Comparison of ENCODE assay signal across 9 mouse cellular contexts in the genomic region with DNA sequence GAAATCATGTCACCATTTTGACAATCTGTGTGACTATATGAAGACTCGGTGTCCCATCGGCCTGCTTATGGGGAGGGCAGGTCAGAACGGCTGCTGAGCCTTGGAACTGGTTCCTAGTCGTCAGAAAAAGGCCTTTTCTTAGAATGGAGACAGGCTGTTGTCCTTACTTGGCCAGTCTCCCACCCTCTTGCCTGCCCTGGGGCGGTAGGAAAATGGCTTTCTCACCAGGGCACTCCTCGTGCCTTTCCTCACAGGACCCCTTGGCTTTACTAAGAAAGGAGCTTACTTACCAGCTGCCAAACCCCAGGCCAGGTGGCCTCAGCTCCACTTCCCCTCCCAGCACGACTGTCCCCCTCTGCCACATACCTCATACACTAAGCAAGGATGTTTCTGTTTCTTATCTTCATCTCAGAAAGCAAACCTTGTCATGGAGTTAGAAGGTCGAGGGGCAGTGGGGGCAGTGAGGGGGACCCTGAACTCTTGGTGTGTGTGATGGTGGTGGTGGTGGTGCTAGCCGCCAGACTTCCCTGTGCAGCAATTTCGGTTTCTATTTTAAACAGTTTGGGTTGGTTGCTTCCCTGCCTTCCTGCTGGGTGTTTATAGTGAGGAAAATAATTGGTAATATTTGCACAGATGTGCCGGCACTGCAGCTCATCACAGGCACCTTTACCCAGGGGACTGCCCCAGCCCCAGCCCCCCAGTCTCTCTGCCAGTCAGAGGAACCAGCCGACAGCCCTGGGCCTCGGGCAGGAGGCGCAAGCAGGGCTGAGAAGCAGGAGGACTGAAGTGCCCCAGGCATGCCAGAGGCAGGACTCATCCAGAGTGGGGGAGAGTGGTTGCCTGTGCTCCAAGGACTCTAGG. TPM values are rescaled to one million over a fixed set of nuclear protein-coding genes. Genes with fewer than 3 reads are reported as not detected.
DNase-seq lines count a peak whose midpoint lies in the region; ATAC-seq and TF ChIP-seq lines count a peak whose summit lies in the region.
"Had no signal": no experiment of that assay in that cellular context is flagged by ENCODE, and none has a peak within 500 bp of the region (broad histone marks: within the 10 kb centered on the region; RNA-seq: fewer than 3 reads in every experiment).

No protein-coding gene starts in this region.

- H3K27ac ChIP-seq in neural tube, embryonic 13.5 days (replicated peaks): peak overlapping the region; percentile 81
- H3K27ac ChIP-seq in midbrain, embryonic 15.5 days: peak overlapping the region; percentile 54
- H3K27ac ChIP-seq in left cerebral cortex, adult 2 months: no peak overlapping the region

- peak; percentile 52; the same call in 1 of the 2 replicates for ATAC-seq in neural tube, embryonic 13.5 days (ENCODE audit: low read depth)
- ATAC-seq in midbrain, embryonic 15.5 days (replicated peaks): peak; percentile 75; the same call in 1 of the 2 replicates

- 0 out of 2 replicates have a peak overlapping the region, but pooled peaks have one; percentile 8 for H3K9ac ChIP-seq in neural tube, embryonic 13.5 days
- H3K9ac ChIP-seq in midbrain, embryonic 15.5 days: no peak overlapping the region
- H3K9ac ChIP-seq: lung, embryonic 14.5 days had no signal

- DNase-seq in cerebellum, postnatal 10 days: peak; percentile 55 to 56
- DNase-seq in cerebellum, adult 11-12 months: no peak
- DNase-seq in neural tube, embryonic 10.5 days (ENCODE audit: extremely low spot score, low spot score): no peak
- no peak for DNase-seq in left cerebral cortex, adult 2 months (ENCODE audit: extremely low spot score in 1 of 2, low spot score in 2 of 2)
- DNase-seq in embryo, embryonic 10 days (ENCODE audit: low spot score): no peak
- no peak for DNase-seq in frontal cortex, postnatal 36 days (ENCODE audit: low spot score in 2 of 2)
- DNase-seq: lung, embryonic 14.5 days had no signal

- peaks cover 27% of the 10 kb centered on the region for H3K4me1 ChIP-seq in neural tube, embryonic 13.5 days (replicated peaks)
- peaks cover 10% of the 10 kb centered on the region for H3K4me1 ChIP-seq in midbrain, embryonic 15.5 days

- no peak for TF ChIP-seq CTCF in left cerebral cortex, adult 2 months (IDR thresholded peaks at IDR 0.05)

- H3K4me3 ChIP-seq in neural tube, embryonic 13.5 days: no peak overlapping the region
- no peak overlapping the region for H3K4me3 ChIP-seq in midbrain, embryonic 15.5 days
- H3K4me3 ChIP-seq in left cerebral cortex, adult 2 months: no peak overlapping the region

- H3K9me3 ChIP-seq in neural tube, embryonic 13.5 days: no peaks in the 10 kb centered on the region
- no peaks in the 10 kb centered on the region for H3K9me3 ChIP-seq in midbrain, embryonic 15.5 days

- no peaks in the 10 kb centered on the region; the same call in 1 of the 2 replicates for H3K27me3 ChIP-seq in neural tube, embryonic 13.5 days
- no peaks in the 10 kb centered on the region for H3K27me3 ChIP-seq in midbrain, embryonic 15.5 days (replicated peaks)

- peak overlapping the region; percentile 0; the same call in 1 of the 2 replicates for H3K4me2 ChIP-seq in neural tube, embryonic 13.5 days
- H3K4me2 ChIP-seq in midbrain, embryonic 15.5 days: no peak overlapping the region
- H3K4me2 ChIP-seq: lung, embryonic 14.5 days had no signal

- H3K36me3 ChIP-seq in neural tube, embryonic 13.5 days: no peaks in the 10 kb centered on the region
- H3K36me3 ChIP-seq in midbrain, embryonic 15.5 days (replicated peaks): no peaks in the 10 kb centered on the region

- 31% methylated on average over 14 of the region's 14 CpGs for WGBS in neural tube, embryonic 13.5 days
- WGBS in midbrain, embryonic 15.5 days: 41% methylated on average over 14 of the region's 14 CpGs

- intact Hi-C loops in left cerebral cortex, adult 2 months (cut with DNase I): loop anchor here (5.0 kb wide), 1 partner anchor 77 kb away; no protein-coding TSS in a partner anchor

RNA-seq across cellular contexts. Expression of a gene that starts 23.7 kb away (rescaled TPM):
- polyA plus RNA-seq in neural tube, embryonic 13.5 days (2015; fragmentation: Nextera tagmentation; extraction: Ambion mirVana): 3.6 and 3.8 TPM in 2 replicates
- 12.9 and 14.5 TPM in 2 replicates for polyA plus RNA-seq in midbrain, embryonic 15.5 days (2015; fragmentation: Nextera tagmentation; extraction: Ambion mirVana)
- total RNA-seq in left cerebral cortex, adult 2 months (2021): 10 to 100 TPM; 11.7 to 21.3 TPM
- polyA plus RNA-seq: lung, embryonic 14.5 days had no signal

RNA-seq across cellular contexts. Expression of a gene that starts 34.1 kb away (rescaled TPM):
- polyA plus RNA-seq in neural tube, embryonic 13.5 days (2015; fragmentation: Nextera tagmentation; extraction: Ambion mirVana): not detected in 2 replicates
- 0.09 TPM in 1 of 2 replicates, not detected in the other for polyA plus RNA-seq in midbrain, embryonic 15.5 days (2015; fragmentation: Nextera tagmentation; extraction: Ambion mirVana)
- total RNA-seq in left cerebral cortex, adult 2 months (2021): not detected
- polyA plus RNA-seq: lung, embryonic 14.5 days had no signal

RNA-seq across cellular contexts. Expression of a gene that starts 57.7 kb away (rescaled TPM):
- polyA plus RNA-seq in neural tube, embryonic 13.5 days (2015; fragmentation: Nextera tagmentation; extraction: Ambion mirVana): 12.8 TPM in 2 replicates
- polyA plus RNA-seq in midbrain, embryonic 15.5 days (2015; fragmentation: Nextera tagmentation; extraction: Ambion mirVana): 13.5 and 15.6 TPM in 2 replicates
- 10 to 100 TPM; 10.2 to 11.4 TPM for total RNA-seq in left cerebral cortex, adult 2 months (2021)

Comparison
In these comparisons a context has a peak if more than half of its experiments do, and no peak if none do; other contexts are left out.
1. DNase-seq: peak in cerebellum, postnatal 10 days (2 of 2); none in cerebellum, adult 11-12 months (single experiment), neural tube, embryonic 10.5 days (single experiment), left cerebral cortex, adult 2 months (0 of 2), embryo, embryonic 10 days (single experiment) and frontal cortex, postnatal 36 days (0 of 2).